Mouse (Mus musculus) adrenal gland, adult 18-20 months (tissue): ENCODE data around the gene Tbc1d16. TPM values are rescaled to one million over a fixed set of nuclear protein-coding genes. Genes with fewer than 3 reads are reported as not detected.
"Not testable (repeated sequence)": the region's sequence is repeated elsewhere in the genome, so short reads cannot be mapped to it uniquely, and the experiment has no call there.

Experiments
- DNase-seq, 2 experiments: peaks; one replicate each; pipeline ENCODE4 v3.0.0; 2021 to 2022; ENCODE audit warnings: low spot score in 2 of 2
- total RNA-seq, 2 experiments: library from RNA; stranded (reverse); gene quantifications; 1 replicate in 1 of 2; 2 replicates in 1 of 2; pipeline ENCODE4 v1.2.3; 2021

The Tbc1d16 gene
- total RNA-seq, 2 experiments from 2014 or later, result 17.7 to 30.8 TPM

DNA sequence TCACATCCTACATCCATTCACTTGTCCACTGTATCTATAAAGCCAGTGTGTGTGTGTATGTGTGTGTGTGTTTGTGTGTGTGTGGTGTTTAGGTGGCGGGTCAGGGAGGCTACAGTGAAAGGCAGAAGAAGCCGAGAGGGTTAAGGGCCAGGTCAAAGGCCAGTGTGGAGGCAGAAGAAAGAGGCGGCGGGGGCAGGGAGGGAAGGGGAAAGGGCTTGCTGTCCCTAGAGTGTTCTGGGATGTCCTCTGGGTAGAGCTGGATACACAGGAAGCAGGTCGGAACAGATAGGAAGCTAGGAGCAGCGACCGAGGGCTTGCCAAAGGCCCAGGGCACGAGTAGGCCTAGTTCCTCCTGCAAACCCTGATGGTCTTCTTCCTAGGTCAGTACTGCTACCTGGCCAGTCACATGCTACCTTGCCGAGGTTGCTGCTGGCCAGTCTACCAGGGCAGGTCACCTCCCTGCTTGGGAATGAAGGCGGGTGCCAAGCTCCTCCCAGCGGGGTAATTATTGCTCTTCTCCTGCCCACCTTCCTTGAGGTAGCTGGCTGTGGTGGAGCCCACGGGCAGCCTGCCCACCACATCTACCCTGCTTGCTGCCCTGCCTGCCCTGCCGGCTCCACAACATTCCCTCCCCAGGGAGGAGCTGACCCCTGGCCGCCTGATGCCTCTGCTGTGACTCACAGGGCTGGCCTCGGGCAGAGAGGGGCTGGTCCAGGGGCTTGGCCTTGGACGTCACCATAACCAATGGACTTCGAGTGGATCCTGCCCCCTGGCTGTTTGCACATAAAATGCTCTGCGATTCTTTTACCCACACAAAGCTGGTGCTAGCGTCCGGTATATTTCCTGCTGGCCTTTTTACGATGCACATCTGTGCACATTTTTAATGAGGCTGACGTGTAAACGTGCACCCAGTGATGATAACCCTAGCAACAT lies 102.1 kb downstream of the Tbc1d16 start:
- peak; percentile 80 to 81 for DNase-seq

DNA sequence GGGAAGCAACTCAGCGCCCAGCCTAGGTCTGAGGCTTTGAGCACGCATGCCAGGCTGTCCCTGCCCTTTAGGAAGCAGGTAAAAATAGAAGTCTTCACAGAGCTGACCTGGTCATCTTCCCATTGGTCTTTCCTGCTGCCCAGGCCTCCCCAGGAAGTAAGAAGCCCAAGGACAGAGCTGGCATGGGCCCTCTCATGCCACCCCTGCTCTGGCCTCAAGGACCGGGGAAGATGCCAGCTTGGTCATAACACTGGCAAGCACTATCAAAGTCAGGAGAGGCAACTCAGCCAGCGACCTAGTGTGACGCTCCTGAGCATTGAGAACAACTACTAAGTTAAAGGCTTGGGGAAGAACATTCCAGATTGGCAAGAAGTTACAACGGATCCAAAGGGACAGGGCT lies 103.8 kb downstream of the Tbc1d16 start:
- peak; percentile 55 to 72 for DNase-seq

DNA sequence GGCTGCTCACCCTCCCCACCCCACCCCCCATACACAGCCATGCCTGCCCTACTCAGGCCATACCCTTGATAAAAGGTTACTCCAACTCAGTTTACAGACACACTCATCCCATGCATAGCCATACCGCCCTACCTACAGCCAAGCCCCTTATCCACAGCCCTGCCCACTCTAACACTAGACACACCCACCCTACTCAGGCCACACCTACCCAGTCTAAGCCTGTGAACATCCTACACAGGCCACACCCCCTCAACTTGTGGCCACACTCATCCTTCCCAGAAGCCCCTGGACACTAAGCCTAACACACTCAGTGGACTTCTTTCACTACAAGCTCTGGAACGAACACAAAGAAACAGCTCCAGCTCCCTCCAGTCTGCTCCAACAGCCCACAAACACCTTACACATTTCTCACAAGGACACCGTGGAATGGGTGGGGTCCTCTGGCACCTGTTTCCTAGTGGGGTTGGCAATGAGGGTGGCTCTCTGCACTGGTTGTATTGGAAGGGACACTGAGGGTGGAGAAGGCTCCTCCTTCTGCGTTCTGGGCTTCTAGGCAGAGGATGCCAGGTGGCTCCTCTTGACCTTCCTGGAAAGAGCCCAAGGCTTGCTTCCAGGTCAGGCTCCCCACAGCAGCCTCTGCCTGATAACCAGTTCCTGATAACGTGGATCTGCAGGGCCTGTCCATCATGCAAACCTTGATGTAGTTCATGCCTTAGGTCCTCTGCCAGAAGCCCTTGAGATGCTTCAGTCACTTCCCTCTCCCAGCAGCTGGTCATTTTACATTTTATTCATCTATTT lies 104.6 kb downstream of the Tbc1d16 start:
- DNase-seq, result no peak

- DNase-seq, result no peak
Measured at GRCm38 (mm10) chr11:119122396-119122795, 105.9 kb downstream of the Tbc1d16 start.

- DNase-seq, result no peak
Measured at GRCm38 (mm10) chr11:119118905-119119304, 109.4 kb downstream of the Tbc1d16 start.

DNA sequence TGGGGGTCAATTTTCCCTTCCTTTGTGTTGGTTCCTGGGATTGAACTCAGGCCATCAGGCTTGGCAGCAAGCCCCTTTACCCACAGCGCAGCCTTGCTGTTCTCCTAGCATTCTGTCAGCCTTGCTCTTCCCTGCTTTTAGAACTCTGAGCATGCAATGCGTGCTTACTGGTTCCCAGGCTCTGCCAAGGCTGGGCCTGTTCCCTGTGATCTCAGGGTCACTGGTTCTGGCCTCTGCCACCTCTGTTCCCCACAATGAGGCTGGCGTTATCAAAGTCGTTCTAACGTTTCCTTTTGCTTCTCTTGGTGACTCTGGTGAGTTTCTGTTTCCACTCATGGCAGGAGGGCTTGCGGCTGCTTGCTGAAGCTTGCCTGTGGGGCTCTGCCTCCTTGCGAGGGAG lies 110.4 kb downstream of the Tbc1d16 start:
- no peak for DNase-seq

GRCm38 (mm10) chr11:119116992-119117391 lies 111.3 kb downstream of the Tbc1d16 start:
- DNase-seq, result no peak

DNA sequence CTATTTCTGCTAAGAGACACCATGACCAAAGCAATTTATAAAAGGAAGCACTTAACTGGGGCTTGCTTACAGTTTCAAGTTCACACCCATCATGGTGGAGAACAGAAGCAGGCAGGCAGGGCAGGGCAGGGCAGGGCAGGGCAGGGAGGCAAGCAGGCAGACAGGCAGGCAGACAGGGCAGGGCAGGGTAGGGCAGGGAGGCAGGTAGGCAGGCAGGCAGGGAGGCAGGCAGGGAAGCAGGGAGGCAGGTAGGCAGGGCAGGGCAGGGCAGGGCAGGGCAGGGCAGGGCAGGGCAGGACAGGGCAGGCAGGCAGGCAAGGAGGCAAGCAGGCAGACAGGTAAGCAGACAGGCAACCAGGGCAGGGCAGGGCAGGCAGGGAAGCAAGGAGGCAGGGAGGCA lies 115.6 kb downstream of the Tbc1d16 start:
- no peak for DNase-seq

DNA sequence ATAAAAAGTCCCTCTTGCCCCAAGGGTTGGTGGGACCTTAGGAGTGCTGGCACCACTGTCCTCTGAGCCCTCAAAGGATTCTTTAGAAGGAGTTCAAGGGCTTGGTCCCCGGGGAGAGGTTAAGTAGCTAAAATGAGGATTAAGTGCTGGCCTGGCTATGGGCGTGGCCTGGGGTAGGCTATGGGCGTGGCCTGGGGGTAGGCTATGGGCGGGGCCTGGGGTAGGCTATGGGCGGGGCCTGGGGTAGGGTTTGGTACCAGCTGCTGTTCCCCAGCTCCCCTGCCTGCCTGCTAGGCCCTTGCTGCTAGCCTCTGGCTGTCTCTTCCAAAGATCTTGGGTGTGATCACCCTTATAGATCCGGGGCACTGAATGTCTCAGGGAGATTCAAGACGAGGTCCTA lies 117.0 kb downstream of the Tbc1d16 start:
- DNase-seq, result no peak

- DNase-seq, result no peak
Measured at GRCm38 (mm10) chr11:119109415-119110071, 118.8 kb downstream of the Tbc1d16 start.

- DNase-seq, result no peak
Measured at GRCm38 (mm10) chr11:119108573-119109263, 119.6 kb downstream of the Tbc1d16 start.

DNA sequence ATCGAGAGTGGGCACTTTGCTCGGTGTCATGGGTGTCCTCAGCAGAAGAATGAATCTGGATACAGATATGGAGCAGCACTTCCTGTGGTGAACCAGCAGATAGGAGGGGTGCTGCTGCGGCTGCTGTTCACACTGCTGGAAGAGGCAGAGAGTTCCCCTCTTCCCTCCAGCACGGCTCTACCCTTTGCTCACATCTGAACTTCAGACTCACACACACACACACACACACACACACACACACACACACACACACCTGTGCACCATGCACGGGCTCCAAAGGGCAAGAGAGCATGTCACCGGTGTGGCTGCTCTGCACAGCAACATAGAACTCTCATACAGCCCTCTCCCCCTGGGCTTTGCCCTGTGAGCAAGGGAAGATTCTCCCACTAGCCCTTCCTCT lies 122.0 kb downstream of the Tbc1d16 start:
- DNase-seq, result no peak

DNA sequence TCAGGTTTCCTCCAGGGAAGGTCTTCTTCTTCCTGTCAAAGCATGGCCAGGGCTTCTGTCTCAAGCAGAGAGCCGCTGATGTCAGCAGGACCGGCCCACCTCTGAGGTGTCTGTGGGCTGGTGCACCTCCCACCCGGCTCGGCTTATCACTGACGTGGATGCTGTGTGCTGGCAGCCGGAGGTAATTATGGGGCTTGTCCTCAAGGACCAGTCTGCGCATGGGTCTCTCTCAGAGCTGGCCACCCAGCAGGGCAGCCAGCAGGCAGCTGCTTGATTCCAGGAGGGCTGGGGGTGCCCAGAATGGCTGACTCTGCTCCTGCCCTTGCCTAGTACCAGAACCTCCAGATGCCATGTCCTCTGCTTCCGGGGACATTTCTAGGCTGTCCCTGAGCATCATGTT lies 122.6 kb downstream of the Tbc1d16 start:
- DNase-seq, result peak in 1 of 2 experiments; percentile 38

- no peak for DNase-seq
Measured at GRCm38 (mm10) chr11:119105071-119105609, 123.2 kb downstream of the Tbc1d16 start.

DNA sequence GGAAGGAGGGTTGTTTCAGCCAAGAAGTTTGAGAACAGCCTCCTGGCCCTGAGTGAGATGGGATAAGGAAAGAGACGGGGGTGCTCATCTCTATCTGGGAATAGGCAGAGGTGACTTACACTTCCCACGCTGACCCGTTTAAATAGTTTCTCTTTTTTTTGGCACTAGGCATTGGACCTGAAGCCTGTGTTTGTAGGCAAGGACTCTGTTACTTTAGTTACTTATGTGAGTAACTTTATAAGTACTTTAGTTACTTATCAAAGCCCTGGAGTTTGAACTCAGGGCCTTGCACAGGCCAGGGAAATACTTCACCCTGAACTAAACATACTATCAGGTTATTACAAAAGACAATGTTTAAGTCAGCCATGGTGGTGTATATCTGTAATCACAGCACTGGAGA lies 124.3 kb downstream of the Tbc1d16 start:
- DNase-seq, result no peak

GRCm38 (mm10) chr11:119100355-119100754 lies 127.9 kb downstream of the Tbc1d16 start:
- DNase-seq, result not testable (repeated sequence)

- DNase-seq, result no peak
Measured at GRCm38 (mm10) chr11:119098202-119098601, 130.1 kb downstream of the Tbc1d16 start.

- no peak for DNase-seq
Measured at GRCm38 (mm10) chr11:119095441-119095840, 132.9 kb downstream of the Tbc1d16 start.

DNA sequence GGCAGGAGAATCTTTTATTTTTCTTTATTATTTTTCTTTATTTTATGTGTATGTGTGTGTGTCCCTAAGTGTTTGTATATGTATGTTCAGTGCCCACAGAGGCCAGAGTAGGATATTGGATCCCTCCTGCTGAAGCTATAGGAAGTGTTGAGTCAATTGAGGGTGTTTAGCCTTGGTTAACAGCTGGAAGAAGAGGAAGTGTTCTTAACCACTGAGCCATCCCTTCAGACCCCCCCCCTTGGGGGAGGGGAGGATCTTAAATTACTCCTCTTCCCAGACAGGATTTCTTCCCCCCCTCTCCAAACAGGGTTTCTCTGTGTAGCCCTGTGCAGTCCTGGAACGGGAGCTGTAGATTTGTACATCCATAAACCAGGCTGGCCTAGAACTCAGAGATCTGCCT lies 135.0 kb downstream of the Tbc1d16 start:
- no peak for DNase-seq
